Mouse (Mus musculus) frontal cortex, postnatal 25 days (tissue): ENCODE measurements at regions not wholly inside any gene's neighbourhood (a gene's known extent, or its start where the extent isn't known, plus 50 kb on each side); places are given as distances from the start of the nearest gene placed in this dataset.

Source experiments
- DNase-seq, 2 experiments: peaks; one replicate each; pipeline ENCODE4 v3.0.0; 2022; ENCODE audit warnings: low spot score in 2 of 2

DNA sequence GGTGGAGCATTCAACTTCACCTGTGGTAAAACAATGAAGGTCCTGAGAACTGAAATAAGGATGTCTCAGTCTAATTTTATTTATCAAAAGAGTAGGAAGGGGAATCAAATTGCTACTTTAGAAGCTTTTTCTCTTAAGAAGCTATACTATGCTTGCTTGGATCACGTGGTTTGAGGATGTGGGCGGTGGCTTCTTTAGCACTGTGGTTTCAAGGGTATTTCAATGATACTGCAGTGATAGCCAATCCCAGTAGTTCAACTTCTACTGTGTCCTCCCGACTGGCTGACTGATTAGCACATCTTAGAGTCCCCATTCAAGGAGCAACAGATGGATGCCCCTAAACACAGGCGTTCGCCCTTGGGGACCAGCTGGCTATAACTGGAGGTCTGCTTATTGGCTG lies 575.6 kb downstream of the Vrk1 start:
- DNase-seq = no peak

DNA sequence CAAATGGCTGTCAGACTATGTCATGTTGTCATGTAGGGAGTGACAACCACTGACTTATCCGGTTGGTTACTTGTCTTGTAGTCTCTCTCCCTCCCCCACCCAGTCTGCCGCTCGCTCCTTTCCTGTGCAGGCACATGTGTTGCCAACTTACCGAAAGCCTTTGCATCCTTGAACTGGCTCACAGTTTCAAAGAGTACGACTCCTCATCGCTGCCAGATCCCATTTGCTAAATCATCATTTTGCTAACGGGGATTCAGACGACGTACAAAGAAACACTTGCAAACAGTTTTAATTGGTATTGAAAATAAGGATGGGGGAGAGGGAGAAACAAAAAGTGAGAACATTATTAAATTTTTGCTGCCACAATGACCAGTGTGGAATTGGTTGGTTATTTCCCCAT lies 582.7 kb downstream of the Vrk1 start:
- DNase-seq = no peak

DNA sequence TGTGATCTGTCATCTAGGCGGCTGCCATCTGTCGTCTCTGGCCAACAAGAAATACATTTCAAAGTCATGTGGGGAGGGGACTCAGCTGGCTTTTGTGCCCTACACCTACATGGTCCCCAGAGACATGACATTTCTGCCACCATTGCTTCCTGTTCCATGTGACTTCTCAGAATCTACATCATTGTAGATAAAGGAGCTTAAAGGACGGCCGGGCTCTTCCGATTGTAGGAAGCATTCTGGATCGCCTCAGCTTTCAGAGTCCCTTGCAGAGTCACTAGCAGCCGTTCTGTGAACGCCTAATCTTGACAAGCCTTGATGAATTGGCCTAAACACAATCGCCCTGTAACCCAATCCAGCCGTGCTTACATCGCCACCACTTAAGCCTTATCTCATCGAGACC lies 587.6 kb downstream of the Vrk1 start:
- DNase-seq = no peak

DNA sequence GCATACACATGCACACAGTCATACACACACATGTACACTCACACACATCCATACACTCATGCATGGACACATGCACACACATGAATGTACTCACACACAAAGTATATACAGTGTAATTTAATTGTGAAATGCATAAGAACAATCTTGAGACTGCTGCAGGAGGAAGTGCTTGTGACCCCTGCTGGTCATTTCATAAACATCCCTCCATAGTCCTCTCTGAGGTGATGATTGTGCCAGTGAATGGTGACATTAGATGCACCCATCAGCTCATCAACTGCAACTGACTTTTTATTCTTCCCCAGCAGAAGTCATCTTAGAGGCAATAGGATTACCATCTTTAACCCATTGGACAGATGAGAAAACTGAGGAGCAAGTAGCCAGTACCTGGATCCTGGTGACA lies 597.2 kb downstream of the Vrk1 start:
- DNase-seq = no peak

DNA sequence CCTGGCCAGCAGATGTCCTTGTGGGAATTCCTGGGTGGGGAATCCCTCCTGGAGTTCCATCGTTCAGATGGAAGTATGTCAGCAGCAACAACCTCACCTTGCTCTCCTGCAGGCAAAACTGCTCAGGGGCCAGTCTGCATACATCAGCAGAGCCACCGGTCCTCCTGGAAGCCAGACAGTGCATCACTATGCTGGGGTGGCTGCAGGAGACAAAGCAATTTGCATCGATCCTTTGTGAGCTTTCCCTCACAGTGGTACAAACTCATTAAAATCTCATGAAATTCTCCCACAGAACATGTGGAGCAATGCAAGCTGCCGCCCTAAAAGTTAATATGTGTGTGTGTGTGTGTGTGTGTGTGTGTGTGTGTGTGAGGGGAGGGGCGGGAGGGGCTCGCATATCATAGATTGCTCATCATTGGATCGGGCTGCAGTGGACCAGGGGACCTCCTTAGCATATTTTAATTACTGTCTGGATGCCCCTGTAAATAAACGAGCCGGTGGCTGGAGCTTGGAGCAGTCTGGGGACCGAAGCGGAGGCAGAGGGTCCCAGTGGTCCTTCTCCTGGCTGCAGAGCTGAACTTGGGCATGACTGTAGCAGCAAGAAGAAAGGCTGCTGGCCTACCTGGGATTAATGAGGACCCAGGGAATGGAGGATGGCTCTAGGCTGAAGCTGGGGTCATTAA lies 597.8 kb downstream of the Vrk1 start:
- DNase-seq = no peak

DNA sequence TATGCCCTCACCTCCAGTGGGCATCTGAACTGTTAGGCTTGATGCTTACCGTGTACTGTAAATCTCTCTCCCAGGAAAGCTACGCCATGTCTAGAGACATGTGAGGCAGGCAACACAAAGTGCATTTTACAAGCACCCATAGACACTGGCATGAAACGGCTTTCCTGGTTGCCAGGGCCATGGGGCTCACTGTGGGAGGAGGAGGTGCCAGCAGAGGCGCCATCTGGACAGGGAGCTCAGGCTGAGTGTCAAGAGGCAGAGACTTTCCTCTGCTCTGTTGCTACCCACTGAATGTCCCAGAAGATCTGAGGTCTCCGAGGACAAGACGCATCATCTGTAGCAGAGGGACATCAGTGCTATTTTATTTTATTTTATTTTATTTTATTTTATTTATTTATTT lies 608.7 kb downstream of the Vrk1 start:
- no peak for DNase-seq

DNA sequence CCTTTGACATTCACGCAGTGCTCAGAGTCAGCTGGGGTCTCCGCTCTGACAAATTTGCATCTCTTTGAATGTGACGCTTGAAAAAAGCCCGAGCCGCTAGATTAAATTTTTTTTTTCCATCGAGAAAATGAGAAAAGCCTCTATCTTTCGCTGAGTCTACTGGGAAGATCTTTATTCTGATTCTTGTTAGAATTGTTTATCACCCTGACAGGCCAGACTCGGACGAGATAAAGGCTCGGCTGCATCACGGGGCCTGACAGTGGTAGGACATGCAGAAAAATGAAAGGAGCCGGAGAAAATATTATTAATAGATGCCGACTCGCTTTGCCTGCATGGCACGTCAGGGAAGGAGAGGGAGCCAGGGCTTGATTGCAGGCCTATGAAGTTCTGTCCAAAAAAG lies 616.8 kb downstream of the Vrk1 start:
- DNase-seq = no peak

DNA sequence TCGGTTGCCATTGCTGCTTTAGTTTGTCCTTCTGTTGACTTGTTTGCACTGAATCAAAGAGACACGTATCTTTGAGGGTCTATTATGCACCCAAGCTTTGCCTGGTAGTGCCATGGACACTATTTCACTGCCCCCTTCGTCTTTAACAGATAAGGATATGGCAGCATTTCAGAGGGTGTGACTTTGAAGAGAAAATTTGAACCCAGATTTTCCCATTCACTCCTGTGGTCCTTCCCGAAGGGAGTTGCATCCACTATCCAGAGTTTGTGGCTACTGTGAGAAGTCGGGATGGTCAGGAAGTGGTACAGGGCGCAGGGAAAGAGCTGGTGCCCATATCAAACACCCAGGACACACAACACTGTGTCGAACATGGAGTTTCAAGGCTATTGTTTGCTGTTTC lies 622.5 kb downstream of the Vrk1 start:
- DNase-seq = no peak

- no peak for DNase-seq
These were observed 623.1 kb downstream of the Vrk1 start for GRCm38 (mm10) chr12:106633096-106633495.

- DNase-seq = no peak
These were observed 648.3 kb downstream of the Vrk1 start for GRCm38 (mm10) chr12:106658317-106658716.

GRCm38 (mm10) chr12:106673232-106673766 lies 663.3 kb downstream of the Vrk1 start:
- DNase-seq = no peak

DNA sequence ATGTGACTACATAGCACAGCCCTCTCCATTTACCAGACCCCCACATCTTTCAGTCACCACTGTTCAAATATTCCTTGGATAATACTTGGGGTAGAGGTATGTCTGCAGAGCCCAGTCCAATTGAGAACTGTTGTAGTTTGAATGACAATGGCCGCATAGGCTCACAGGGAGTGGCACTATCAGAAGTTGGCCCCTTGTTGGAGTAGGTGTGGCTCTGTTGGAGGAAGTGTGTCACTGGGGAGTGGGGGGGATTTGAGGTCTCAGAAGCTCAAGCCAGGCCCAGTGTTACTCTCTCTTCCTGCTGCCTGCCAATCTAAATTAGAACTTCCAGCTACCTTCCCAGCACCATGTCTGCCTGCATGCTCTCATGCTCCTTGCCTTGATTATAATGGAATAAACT lies 664.7 kb downstream of the Vrk1 start:
- no peak for DNase-seq

GRCm38 (mm10) chr12:106676136-106676535 lies 666.1 kb downstream of the Vrk1 start:
- DNase-seq = no peak

- no peak for DNase-seq
These were observed 666.5 kb downstream of the Vrk1 start for GRCm38 (mm10) chr12:106676566-106676965.

DNA sequence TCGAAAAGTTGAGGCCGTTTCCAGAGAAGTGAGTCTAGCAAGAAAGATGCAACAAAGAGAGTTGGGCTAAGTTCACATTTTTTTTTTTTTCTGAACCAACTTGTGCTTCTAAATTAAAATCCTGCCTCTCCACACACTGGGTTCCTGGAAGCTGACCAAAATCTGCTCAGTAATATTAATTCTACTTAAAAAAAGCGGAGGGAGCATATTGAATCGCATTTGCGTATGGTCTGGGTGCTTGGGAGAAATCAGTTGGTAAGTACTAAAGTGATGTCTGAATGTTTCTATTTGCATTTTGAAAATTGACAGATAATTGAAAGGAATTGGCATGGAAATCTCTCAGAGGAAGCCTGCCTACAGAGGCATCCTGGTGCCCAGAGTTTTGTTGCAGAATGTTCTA lies 676.0 kb downstream of the Vrk1 start:
- DNase-seq = no peak

DNA sequence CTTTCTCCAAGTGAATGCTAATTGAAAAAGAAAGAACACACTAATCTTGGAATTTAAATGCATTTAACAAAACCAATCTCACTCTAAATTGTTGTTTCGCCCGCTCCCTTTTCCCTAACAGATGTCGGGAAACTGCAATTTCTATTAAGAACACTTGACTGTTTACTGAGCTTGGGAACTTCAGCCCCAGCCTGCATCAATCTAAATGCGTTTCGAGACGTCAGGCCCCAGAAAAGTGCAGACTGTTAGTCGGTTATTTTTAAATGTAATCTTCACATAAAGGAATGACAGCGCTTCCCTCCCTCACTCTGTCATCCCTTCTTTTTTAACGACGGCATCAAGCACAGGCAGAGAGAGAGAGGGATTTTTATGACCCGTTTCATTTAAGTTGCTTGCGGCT lies 677.7 kb downstream of the Vrk1 start:
- DNase-seq = no peak

DNA sequence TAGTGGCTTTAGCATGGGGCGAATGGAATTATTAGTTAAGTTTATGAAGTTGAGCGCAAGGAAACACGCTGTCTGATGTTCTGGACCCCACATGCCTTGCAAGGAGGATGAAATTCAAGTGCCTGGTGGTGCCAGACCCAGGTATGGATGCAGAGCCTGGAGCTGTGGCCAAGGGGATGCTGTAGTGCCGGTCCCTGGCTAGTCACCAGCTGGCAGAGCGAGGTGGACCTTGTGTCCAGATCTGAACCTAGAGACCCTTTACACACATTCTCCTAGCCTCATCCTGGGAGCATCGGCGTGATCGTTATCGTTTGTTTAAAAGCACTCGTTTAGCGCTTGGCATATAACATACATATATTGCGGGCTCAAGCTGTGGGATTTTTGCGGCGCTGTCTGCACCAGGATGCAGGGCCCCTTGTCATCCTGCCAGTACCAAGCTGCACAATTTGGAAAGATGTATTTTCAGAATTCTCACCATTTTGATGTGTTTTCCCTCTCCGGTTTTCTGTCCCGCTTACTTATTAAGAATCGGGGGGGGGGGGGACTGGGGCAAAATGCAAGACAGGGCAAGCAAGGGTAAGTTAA lies 678.2 kb downstream of the Vrk1 start:
- DNase-seq = peak in 1 of 2 experiments; percentile 4

GRCm38 (mm10) chr12:106702958-106703357 lies 692.9 kb downstream of the Vrk1 start:
- no peak for DNase-seq

- no peak for DNase-seq
These were observed 711.4 kb downstream of the Vrk1 start for GRCm38 (mm10) chr12:106721271-106722009.

GRCm38 (mm10) chr12:106722010-106722362 lies 712.0 kb downstream of the Vrk1 start:
- no peak for DNase-seq

GRCm38 (mm10) chr12:106722761-106723160 lies 712.7 kb downstream of the Vrk1 start:
- DNase-seq = no peak

DNA sequence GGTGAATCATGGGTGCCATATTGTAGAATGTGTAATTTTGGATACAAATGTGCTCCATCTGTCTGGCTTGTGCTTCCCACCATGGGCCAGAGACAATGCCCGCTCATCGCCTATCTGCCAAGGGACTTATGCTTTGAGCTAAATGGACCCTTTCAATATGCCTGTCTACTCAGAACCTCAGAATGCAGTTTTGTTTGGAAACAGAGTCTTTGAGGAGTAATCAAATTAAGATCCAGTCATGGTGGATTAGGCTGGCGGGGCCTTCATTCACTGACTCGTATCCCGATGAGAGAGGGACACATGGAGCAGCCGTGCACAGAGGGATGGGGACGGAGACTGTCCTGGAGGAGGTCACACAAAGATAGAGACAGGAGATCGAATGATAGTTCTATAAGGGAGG lies 716.9 kb downstream of the Vrk1 start:
- no peak for DNase-seq

GRCm38 (mm10) chr12:106727486-106727885 lies 717.5 kb downstream of the Vrk1 start:
- no peak for DNase-seq
